Mouse (Mus musculus) CH12.LX (cell line): ENCODE measurements at regions not wholly inside any gene's neighbourhood (a gene's known extent, or its start where the extent isn't known, plus 50 kb on each side); places are given as distances from the start of the nearest gene placed in this dataset.

ENCODE experiments used
- DNase-seq: peaks from one replicate; pipeline ENCODE4 v3.0.0-alpha.2; 2013; ENCODE audit errors: extremely low read depth
- H3K27ac ChIP-seq: 2 replicates; pipeline ENCODE4 v1.5.1; 2012; ENCODE audit warnings: low read depth, mild to moderate bottlenecking, control low read depth, moderate library complexity; ENCODE audit not compliant: insufficient read depth
- H3K27me3 ChIP-seq: replicated peaks from 2 replicates; pipeline ENCODE3; 2012; ENCODE audit warnings: inconsistent platforms
- H3K36me3 ChIP-seq, 2 experiments: replicated peaks in 1 of 2; 2 replicates each; pipeline versions ENCODE3 to v1.6.1; 2012; ENCODE audit warnings: inconsistent platforms in 1 of 2, low read length in 1 of 2, mild to moderate bottlenecking in 1 of 2, mixed read lengths in 1 of 2, moderate library complexity in 1 of 2; ENCODE audit not compliant: control insufficient read depth in 1 of 2, insufficient read depth in 1 of 2
- H3K4me1 ChIP-seq, 2 experiments: 2 replicates each; pipeline ENCODE4 v1.6.1; 2012; ENCODE audit warnings: inconsistent platforms in 1 of 2, moderate library complexity in 1 of 2; ENCODE audit not compliant: insufficient read depth in 2 of 2, control insufficient read depth in 1 of 2
- H3K4me2 ChIP-seq: 2 replicates; pipeline ENCODE4 v1.6.1; 2012; ENCODE audit warnings: low read depth, mild to moderate bottlenecking, control low read depth; ENCODE audit not compliant: poor library complexity, insufficient read depth, severe bottlenecking
- H3K4me3 ChIP-seq, 3 experiments: fragments of 150-350 bp in 1 of 3; sonication (generic) in 1 of 3; replicated peaks in 1 of 3; 2 replicates each; pipeline versions ENCODE3 to v1.5.1; 2011 to 2012; ENCODE audit warnings: low read depth in 2 of 3, low read length in 2 of 3, mild to moderate bottlenecking in 2 of 3, moderate library complexity in 2 of 3, control low read depth in 1 of 3, improper control_type of control experiment in 1 of 3, inconsistent platforms in 1 of 3, mixed read lengths in 1 of 3; ENCODE audit not compliant: poor library complexity in 1 of 3
- H3K79me2 ChIP-seq: replicated peaks from 2 replicates; pipeline ENCODE4 v1.6.1; 2012; ENCODE audit warnings: mild to moderate bottlenecking, moderate library complexity; ENCODE audit not compliant: control insufficient read depth, poor library complexity, insufficient read depth, severe bottlenecking; ENCODE audit errors: extremely low read depth
- H3K9ac ChIP-seq: 2 replicates; pipeline ENCODE4 v1.6.1; 2012; ENCODE audit warnings: low read depth, mild to moderate bottlenecking, control low read depth, moderate library complexity; ENCODE audit not compliant: insufficient read depth
- H3K9me3 ChIP-seq: replicated peaks from 2 replicates; pipeline ENCODE3; 2012; ENCODE audit warnings: low read length, inconsistent platforms, mixed read lengths
- CHD1 ChIP-seq: IDR thresholded peaks from 2 replicates; pipeline ENCODE4 v1.6.1; 2012; ENCODE audit warnings: low read depth, low read length, improper control_type of control experiment, inconsistent platforms
- CHD2 ChIP-seq: IDR thresholded peaks from 2 replicates; pipeline ENCODE4 v1.6.1; 2011; ENCODE audit warnings: low read length, improper control_type of control experiment
- ELF1 ChIP-seq: IDR thresholded peaks from 2 replicates; pipeline ENCODE4 v1.6.1; 2014; ENCODE audit warnings: low read depth, mild to moderate bottlenecking, inconsistent platforms, low read length, improper control_type of control experiment
- ETS1 ChIP-seq: conservative IDR thresholded peaks from 2 replicates; pipeline ENCODE4 v1.6.1; 2012; ENCODE audit warnings: low read depth, mild to moderate bottlenecking, inconsistent platforms, low read length, improper control_type of control experiment, moderate library complexity
- GABPA ChIP-seq: IDR thresholded peaks from 2 replicates; pipeline ENCODE4 v1.6.1; 2012; ENCODE audit warnings: low read depth, low read length, improper control_type of control experiment, inconsistent platforms; ENCODE audit not compliant: insufficient replicate concordance
- IRF4 ChIP-seq: IDR thresholded peaks from 2 replicates; pipeline ENCODE4 v1.6.1; 2014; ENCODE audit warnings: low read depth, mild to moderate bottlenecking, inconsistent platforms, low read length, improper control_type of control experiment
- JUN ChIP-seq: IDR thresholded peaks from 2 replicates; pipeline ENCODE4 v1.6.1; 2011; ENCODE audit warnings: low read depth, mild to moderate bottlenecking, low read length, improper control_type of control experiment, moderate library complexity; ENCODE audit not compliant: insufficient read depth
- KAT2A ChIP-seq: IDR thresholded peaks from 2 replicates; pipeline ENCODE4 v1.6.1; 2012; ENCODE audit warnings: low read length, improper control_type of control experiment, inconsistent platforms; ENCODE audit not compliant: insufficient replicate concordance
- MAFK ChIP-seq: IDR thresholded peaks from 2 replicates; pipeline ENCODE4 v1.6.1; 2011; ENCODE audit warnings: low read length, improper control_type of control experiment; ENCODE audit not compliant: insufficient replicate concordance
- MAZ ChIP-seq: IDR thresholded peaks from 2 replicates; pipeline ENCODE4 v1.6.1; 2012; ENCODE audit warnings: low read depth, mild to moderate bottlenecking, inconsistent platforms, low read length, improper control_type of control experiment, moderate library complexity
- MEF2A ChIP-seq: IDR thresholded peaks from 2 replicates; pipeline ENCODE4 v1.6.1; 2014; ENCODE audit warnings: low read depth, mild to moderate bottlenecking, inconsistent platforms, low read length, improper control_type of control experiment, borderline replicate concordance
- MYC ChIP-seq: IDR thresholded peaks from 2 replicates; pipeline ENCODE4 v1.6.1; 2011; ENCODE audit warnings: low read depth, mild to moderate bottlenecking, improper control_type of control experiment, low read length
- NRF1 ChIP-seq: IDR thresholded peaks from 2 replicates; pipeline ENCODE4 v1.6.1; 2014; ENCODE audit warnings: low read depth, mild to moderate bottlenecking, inconsistent platforms, low read length, improper control_type of control experiment, moderate library complexity
- POLR2A ChIP-seq: IDR thresholded peaks from 2 replicates; pipeline ENCODE4 v1.6.1; 2011; ENCODE audit warnings: low read depth, mild to moderate bottlenecking, improper control_type of control experiment, low read length
- POLR2AphosphoS2 ChIP-seq: IDR thresholded peaks from 2 replicates; pipeline ENCODE4 v1.6.1; 2011; ENCODE audit warnings: low read depth, low read length, improper control_type of control experiment
- RAD21 ChIP-seq: IDR thresholded peaks from 2 replicates; pipeline ENCODE4 v1.6.1; 2011; ENCODE audit warnings: low read depth, mild to moderate bottlenecking, low read length, improper control_type of control experiment, moderate library complexity
- SIN3A ChIP-seq: IDR thresholded peaks from 2 replicates; pipeline ENCODE4 v1.6.1; 2012; ENCODE audit warnings: low read length, improper control_type of control experiment, inconsistent platforms
- SMC3 ChIP-seq: IDR thresholded peaks from 2 replicates; pipeline ENCODE4 v1.6.1; 2011; ENCODE audit warnings: low read depth, low read length, improper control_type of control experiment
- UBTF ChIP-seq: IDR thresholded peaks from 2 replicates; pipeline ENCODE4 v1.6.1; 2012; ENCODE audit warnings: low read depth, mild to moderate bottlenecking, inconsistent platforms, low read length, improper control_type of control experiment, moderate library complexity
- ZC3H11A ChIP-seq: IDR thresholded peaks from 2 replicates; pipeline ENCODE4 v1.6.1; 2012; ENCODE audit warnings: low read depth, mild to moderate bottlenecking, inconsistent platforms, low read length, improper control_type of control experiment
- ZKSCAN1 ChIP-seq: IDR thresholded peaks from 2 replicates; pipeline ENCODE4 v1.6.1; 2012; ENCODE audit warnings: low read depth, inconsistent platforms, low read length, improper control_type of control experiment, borderline replicate concordance
- ZMIZ1 ChIP-seq: IDR thresholded peaks from 2 replicates; pipeline ENCODE4 v1.6.1; 2012; ENCODE audit warnings: low read depth, mild to moderate bottlenecking, inconsistent platforms, low read length, improper control_type of control experiment
- ZNF384 ChIP-seq: IDR thresholded peaks from 2 replicates; pipeline ENCODE4 v1.6.1; 2012; ENCODE audit warnings: low read depth, low read length, improper control_type of control experiment, inconsistent platforms
- dilution Hi-C: fragments of 300-500 bp; cut with MboI; formaldehyde crosslinking; loops from 2 replicates; pipeline ENCODE4 v1.14.3; 2020; ENCODE audit warnings: low sequenced_read_pairs; ENCODE audit not compliant: extremely low pct_unique_long_range_greater_than_20kb, extremely low pct_ligation_motif_present
- in situ Hi-C: fragments of 300-500 bp; cut with MboI; formaldehyde crosslinking; loops from 3 replicates; pipeline ENCODE4 v1.14.3; 2019; ENCODE audit warnings: low sequenced_read_pairs, low pct_ligation_motif_present, low pct_unique_long_range_greater_than_20kb, mixed read lengths

- DNase-seq = no peak
- Histone ChIP-seq H3K9ac (no peak overlapping the region), H3K4me2 (no peak overlapping the region), H3K27ac (no peak overlapping the region), H3K4me3 (no peak overlapping the region), H3K79me2 (no peaks in the 10 kb centered on the region), H3K9me3 (no peaks in the 10 kb centered on the region), H3K27me3 (no peaks in the 10 kb centered on the region), H3K4me1 (no peaks in the 10 kb centered on the region), H3K36me3 (no peaks in the 10 kb centered on the region)
- dilution Hi-C loops = no loop called here
- TF ChIP-seq POLR2A (no peak), ZKSCAN1 (no peak), MYC (no peak), IRF4 (no peak), MAZ (no peak), MAFK (no peak), SIN3A (no peak), POLR2AphosphoS2 (no peak), GABPA (no peak), RAD21 (no peak), SMC3 (no peak), ZC3H11A (no peak), CHD1 (no peak), MEF2A (no peak), NRF1 (no peak), ETS1 (no peak)
- in situ Hi-C loops = no loop called here
These were observed 820.8 kb upstream of the Sox9 start for GRCm38 (mm10) chr11:111961047-111961837.

- no peaks in the 10 kb centered on the region for H3K27me3 ChIP-seq
- TF ChIP-seq JUN (no peak), KAT2A (no peak), MAFK (no peak), SIN3A (no peak), ZNF384 (no peak), CHD2 (no peak), ELF1 (no peak), MEF2A (no peak), UBTF (no peak), ZMIZ1 (no peak), MAZ (no peak), NRF1 (no peak)
- no peaks in the 10 kb centered on the region for H3K36me3 ChIP-seq
- H3K4me2 ChIP-seq = no peak overlapping the region
- H3K9ac ChIP-seq = no peak overlapping the region
- no peak overlapping the region for H3K4me3 ChIP-seq
- in situ Hi-C loops (no loop called here), dilution Hi-C loops (no loop called here)
- H3K79me2 ChIP-seq = no peaks in the 10 kb centered on the region
- DNase-seq = no peak
- H3K4me1 ChIP-seq = no peaks in the 10 kb centered on the region
- no peaks in the 10 kb centered on the region for H3K9me3 ChIP-seq
- H3K27ac ChIP-seq = no peak overlapping the region
These were observed 820.2 kb upstream of the Sox9 start for GRCm38 (mm10) chr11:111961846-111962245.
